Mouse (Mus musculus): ENCODE measurements around the gene Tnfrsf1b. TPM values are rescaled to one million over a fixed set of nuclear protein-coding genes. Genes with fewer than 3 reads are reported as not detected.

Tnfrsf1b gene
- 1.4 and 1.9 TPM in 2 replicates for polyA plus RNA-seq (2012; rRNA removed)

GRCm38 (mm10) chr4:145246173-145247011 is at the start of gene Tnfrsf1b:
Gene Tnfrsf1b, minus strand, starts transcription at chr4:145246870.

DNA sequence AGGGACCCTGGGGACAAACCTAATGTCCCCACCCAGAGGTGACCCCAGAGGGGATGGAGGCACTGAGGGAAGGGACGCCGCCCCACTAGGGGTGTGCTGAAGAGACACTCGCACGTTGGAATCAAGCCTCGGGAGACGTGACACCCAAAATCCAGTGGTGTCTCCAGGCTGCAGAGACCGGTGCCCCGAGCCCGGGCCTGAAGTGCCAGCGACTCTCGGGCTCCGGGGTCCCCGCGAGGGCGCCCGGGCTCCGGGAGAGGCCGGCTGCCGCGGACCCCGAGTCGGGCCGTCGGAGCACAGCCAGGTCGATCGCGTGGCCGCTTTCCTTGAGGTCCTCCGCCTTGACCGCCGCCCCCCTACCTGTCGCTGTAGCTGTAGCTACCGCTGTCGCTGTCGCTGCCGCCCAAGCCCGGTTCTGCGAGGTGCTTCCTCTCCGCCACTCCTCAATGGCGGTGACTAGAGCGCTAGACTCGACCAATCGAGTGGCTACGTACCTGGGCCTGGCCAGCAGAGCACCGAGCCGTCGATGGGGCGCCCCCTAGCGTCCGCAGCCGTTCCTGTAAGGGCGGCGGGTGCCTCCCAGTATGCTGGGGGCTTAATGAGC is 52.0 kb downstream of the Tnfrsf1b start, which contains the start of gene Vps13d:
Gene Vps13d (minus strand): TSS at position 447 of the 604 bp plus-strand sequence.

Other genes with a start within 250 kb of the Tnfrsf1b start
- gene Vps13d, start 51.9 kb downstream of the Tnfrsf1b start, polyA plus RNA-seq (2012; rRNA removed) = 18.2 and 27.2 TPM in 2 replicates
- gene Tnfrsf8, start 68.3 kb upstream of the Tnfrsf1b start, polyA plus RNA-seq (2012; rRNA removed) = 0.04 and 0.09 TPM in 2 replicates